Mouse (Mus musculus): Measurements from ENCODE around the gene Tgfbr3.

GRCm38 (mm10) chr5:107248732-107249131 is 40.7 kb downstream of the Tgfbr3 start:
- TF ChIP-seq POLR2A (IDR thresholded peaks at IDR 0.05; ENCODE audit: low read depth, low read length) (no peak), CTCF (conservative IDR thresholded peaks at IDR 0.05; ENCODE audit: insufficient read depth, insufficient read length, low read depth, low read length) (no peak)

All from kidney, adult 2 months (tissue).